ENCODE assay signal across 29 mouse cellular contexts in genomic region chr16:92376976-92377375, GRCm38 (mm10). TPM values are rescaled to one million over a fixed set of nuclear protein-coding genes. Genes with fewer than 3 reads are reported as not detected.
DNase-seq lines count a peak whose midpoint lies in the region.
"Had no signal": no experiment of that assay in that cellular context is flagged by ENCODE, and none has a peak within 500 bp of the region (broad histone marks: within the 10 kb centered on the region; RNA-seq: fewer than 3 reads in every experiment).

No protein-coding gene starts in this region.

- H3K4me3 ChIP-seq in heart, embryonic 10.5 days: no peak overlapping the region
- H3K4me3 ChIP-seq: forebrain, embryonic 13.5 days; heart, embryonic 13.5 days; kidney, embryonic 15.5 days; limb, embryonic 13.5 days; liver, embryonic 12.5 days; midbrain, embryonic 12.5 days; neural tube, embryonic 15.5 days had no signal

- H3K9me3 ChIP-seq in heart, embryonic 10.5 days: no peaks in the 10 kb centered on the region
- H3K9me3 ChIP-seq: forebrain, embryonic 13.5 days; heart, embryonic 13.5 days; kidney, embryonic 15.5 days; limb, embryonic 13.5 days; liver, embryonic 12.5 days; midbrain, embryonic 12.5 days; neural tube, embryonic 15.5 days had no signal

- H3K27me3 ChIP-seq in heart, embryonic 10.5 days (ENCODE audit: insufficient read depth, poor library complexity, severe bottlenecking): no peaks in the 10 kb centered on the region
- H3K27me3 ChIP-seq: forebrain, embryonic 13.5 days; heart, embryonic 13.5 days; kidney, embryonic 15.5 days; midbrain, embryonic 12.5 days; neural tube, embryonic 15.5 days had no signal

- DNase-seq in adrenal gland, postnatal 10 days: peak; percentile 49
- DNase-seq in adrenal gland, postnatal 25 days: no peak
- DNase-seq in heart, adult 18-20 months: peak; percentile 62 to 76
- no peak for DNase-seq in heart, embryonic 10.5 days (ENCODE audit: low spot score)
- DNase-seq in left cerebral cortex, postnatal 14 days (ENCODE audit: low spot score in 2 of 2): peak; percentile 27 to 41
- DNase-seq in left cerebral cortex, adult 9 months (ENCODE audit: low spot score in 2 of 2): no peak
- DNase-seq in layer of hippocampus, postnatal 14 days (ENCODE audit: low spot score in 2 of 2): peak; percentile 33 to 88
- no peak for DNase-seq in urinary bladder, postnatal 14 days (ENCODE audit: low spot score)
- DNase-seq: cerebellum, adult 18-20 months; cerebellum, postnatal 14 days; gastrocnemius, postnatal 14 days; kidney, postnatal 36 days; lung, adult 18-20 months; thymus, adult 2 months; thymus, postnatal 4 days had no signal

- H3K4me1 ChIP-seq in heart, embryonic 10.5 days: peaks cover 10% of the 10 kb centered on the region
- H3K4me1 ChIP-seq: liver, embryonic 12.5 days had no signal

- 83% methylated on average over 6 of the region's 6 CpGs for WGBS in heart, embryonic 10.5 days

- no peak overlapping the region for H3K27ac ChIP-seq in heart, embryonic 10.5 days
- H3K27ac ChIP-seq: forebrain, embryonic 13.5 days; heart, embryonic 13.5 days; hindbrain, postnatal 0 days; kidney, embryonic 15.5 days; limb, embryonic 13.5 days; liver, embryonic 12.5 days; midbrain, embryonic 12.5 days; neural tube, embryonic 15.5 days; stomach, postnatal 0 days had no signal

- intact Hi-C loops in left cerebral cortex, postnatal 14 days (cut with DNase I): no loop called here

- H3K36me3 ChIP-seq in heart, embryonic 10.5 days: no peaks in the 10 kb centered on the region
- H3K36me3 ChIP-seq: heart, embryonic 13.5 days; kidney, embryonic 15.5 days; limb, embryonic 13.5 days; liver, embryonic 12.5 days; midbrain, embryonic 12.5 days; neural tube, embryonic 15.5 days had no signal

RNA-seq across cellular contexts. Expression of gene Kcne1, which starts 17.7 kb away (rescaled TPM):
- not detected for total RNA-seq in adrenal gland, postnatal 10 days (2021)
- not detected in 2 replicates for total RNA-seq in adrenal gland, postnatal 25 days (2021)
- 1 to 10 TPM; 7.1 to 7.8 TPM for total RNA-seq in heart, adult 18-20 months (2021)
- polyA plus RNA-seq in heart, embryonic 10.5 days (2016; fragmentation: Nextera tagmentation; extraction: Ambion mirVana): 21.3 and 54.9 TPM in 2 replicates
- total RNA-seq in left cerebral cortex, postnatal 14 days (2021): not detected
- total RNA-seq in layer of hippocampus, postnatal 14 days (2021): not detected
- total RNA-seq: gastrocnemius, postnatal 14 days; layer of hippocampus, postnatal 36 days; left cerebral cortex, postnatal 25 days; megakaryocyte, adult 5-6 weeks had no signal
- polyA plus RNA-seq: forebrain, embryonic 13.5 days; intestine, embryonic 16.5 days; liver, embryonic 12.5 days; midbrain, embryonic 12.5 days had no signal

RNA-seq across cellular contexts. Expression of gene Fam243, which starts 55.7 kb away (rescaled TPM):
- not detected for total RNA-seq in adrenal gland, postnatal 10 days (2021)
- total RNA-seq in adrenal gland, postnatal 25 days (2021): not detected in 2 replicates
- 1 to 10 TPM in 1 of 2 experiments, under 1 TPM in 1; 0.87 to 1.1 TPM for total RNA-seq in heart, adult 18-20 months (2021)
- 0.10 TPM in 1 of 2 replicates, not detected in the other for polyA plus RNA-seq in heart, embryonic 10.5 days (2016; fragmentation: Nextera tagmentation; extraction: Ambion mirVana)
- total RNA-seq in left cerebral cortex, postnatal 14 days (2021): not detected
- total RNA-seq in layer of hippocampus, postnatal 14 days (2021): not detected
- total RNA-seq: gastrocnemius, postnatal 14 days; hindbrain, postnatal 0 days; layer of hippocampus, postnatal 36 days; left cerebral cortex, postnatal 25 days; megakaryocyte, adult 5-6 weeks had no signal
- polyA plus RNA-seq: forebrain, embryonic 13.5 days; heart, embryonic 13.5 days; hindbrain, embryonic 11.5 days; hindbrain, postnatal 0 days; intestine, embryonic 16.5 days; kidney, embryonic 15.5 days; limb, embryonic 13.5 days; liver, embryonic 12.5 days; midbrain, embryonic 12.5 days; neural tube, embryonic 15.5 days; stomach, postnatal 0 days had no signal

Comparison
In these comparisons a context has a peak if more than half of its experiments do, and no peak if none do; other contexts are left out.
1. DNase-seq: peak in adrenal gland, postnatal 10 days (single experiment), heart, adult 18-20 months (2 of 2), left cerebral cortex, postnatal 14 days (2 of 2) and layer of hippocampus, postnatal 14 days (2 of 2); none in adrenal gland, postnatal 25 days (single experiment), heart, embryonic 10.5 days (single experiment), left cerebral cortex, adult 9 months (0 of 2) and urinary bladder, postnatal 14 days (single experiment).